Mouse (Mus musculus) ovary, adult 10 weeks (tissue): Measurements from ENCODE around the gene Col5a3. TPM values are rescaled to one million over a fixed set of nuclear protein-coding genes. Genes with fewer than 3 reads are reported as not detected.

ENCODE experiments used
- polyA plus RNA-seq: library from polyadenylated mRNA; stranded (reverse); fragments of 350-450 nt; fragmentation: Illumina TruSeq; extraction: RNeasy Lipid Tissue Mini Kit (QIAGEN cat#74804); gene quantifications from one replicate; pipeline ENCODE4 v1.2.3, GENCODE M21; 2014

Col5a3 gene
- polyA plus RNA-seq: not detected

DNA sequence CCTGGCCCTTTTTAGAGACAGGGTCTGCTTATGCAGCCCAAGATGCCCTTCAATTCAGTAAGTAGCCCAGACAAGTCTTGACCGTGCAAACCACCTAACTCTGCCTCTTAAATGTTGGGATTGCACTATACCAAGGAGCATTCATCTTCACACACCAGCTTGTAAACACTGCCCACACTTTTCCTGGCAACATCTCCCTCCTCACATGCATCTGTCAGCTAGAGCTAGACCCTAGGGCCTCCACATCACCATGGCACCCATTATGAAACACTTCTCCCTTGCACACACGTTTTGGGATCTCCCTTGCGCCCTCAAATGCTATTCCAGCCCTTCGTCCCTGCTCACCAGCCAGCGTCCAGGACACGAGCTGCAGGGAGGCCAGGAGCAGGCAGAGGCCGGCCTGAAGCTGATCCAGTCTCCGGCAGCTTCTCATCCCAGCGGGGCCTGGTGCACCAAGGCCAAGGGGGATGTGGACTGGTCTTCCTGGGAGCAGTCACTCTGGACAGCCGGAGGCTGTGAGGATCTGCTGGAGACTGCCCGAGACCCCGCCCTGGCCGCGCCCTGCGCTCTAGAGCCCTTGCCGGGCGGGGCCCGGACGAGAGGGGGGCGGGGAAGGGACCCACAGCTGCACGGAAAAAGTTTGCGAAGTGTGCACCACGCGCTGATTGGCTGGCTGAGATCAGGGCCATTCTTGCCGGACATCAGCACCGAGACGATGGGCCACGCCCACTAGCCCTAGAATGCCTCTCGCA, at the start of gene Col5a3:
TSS of gene Col5a3 (minus strand) at position 547 of the 752 bp plus-strand sequence.

DNA sequence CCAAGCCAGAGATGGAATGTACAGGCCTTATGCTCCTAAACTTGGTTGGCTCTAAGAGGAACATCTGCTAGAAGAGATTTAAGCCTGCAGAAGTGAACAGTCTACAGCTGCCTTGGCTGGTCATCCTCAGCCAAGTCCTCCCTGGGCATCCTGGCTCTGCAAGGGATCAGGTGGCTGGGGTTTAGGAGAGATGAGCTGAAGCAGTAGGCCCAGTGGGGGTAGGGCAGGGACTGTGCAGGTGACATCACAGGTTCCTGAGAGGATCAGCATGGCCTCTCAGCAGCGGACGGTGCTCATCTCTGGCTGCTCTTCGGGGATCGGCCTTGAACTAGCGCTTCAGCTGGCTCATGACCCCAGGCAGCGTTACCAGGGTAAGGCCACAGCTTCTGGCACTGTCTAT, 3.4 kb upstream of the Col5a3 start, which contains the start of gene Rdh8:
TSS of gene Rdh8 (plus strand) at position 268 of the 400 bp plus-strand sequence.

DNA sequence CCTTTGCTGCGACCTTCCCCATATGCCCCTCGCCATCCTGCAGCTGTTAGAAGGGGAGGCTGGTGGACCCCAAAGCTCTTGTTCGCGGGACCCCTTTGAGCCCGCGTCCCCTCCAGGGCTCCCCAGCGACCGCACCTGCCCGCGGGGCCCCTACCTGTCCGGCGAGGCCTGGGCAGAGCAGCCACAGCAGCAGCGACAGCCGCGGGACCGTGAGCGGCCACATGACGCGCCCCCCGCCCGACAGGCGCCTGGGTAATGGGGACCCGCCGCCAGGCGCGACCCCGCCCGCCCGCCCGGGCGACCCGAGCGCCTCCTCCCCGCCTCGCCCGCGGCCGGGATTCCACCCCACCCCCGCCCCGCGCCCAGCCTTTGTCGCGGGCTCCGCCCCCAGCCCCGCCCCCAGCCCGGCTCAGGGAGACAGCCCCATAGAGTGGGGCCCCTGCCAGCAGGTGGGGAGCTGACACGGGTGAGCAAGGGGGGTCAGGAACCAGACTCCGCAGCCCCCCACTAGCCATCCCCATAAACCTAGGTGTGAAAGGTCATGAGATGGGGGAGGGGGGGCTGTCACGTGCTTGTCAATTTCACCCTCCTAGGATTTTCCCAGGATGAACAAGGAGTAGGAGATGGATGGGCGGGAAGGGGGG, 68.7 kb downstream of the Col5a3 start, which contains the start of gene Olfm2:
TSS of gene Olfm2 (minus strand) at position 333 of the 644 bp plus-strand sequence.

Other genes with a start within 250 kb of the Col5a3 start
- 30.4 TPM for gene Zfp846, start 233.8 kb downstream of the Col5a3 start, polyA plus RNA-seq
- gene Ubl5, start 172.2 kb downstream of the Col5a3 start, polyA plus RNA-seq: 22.2 TPM
- gene Fbxl12, start 170.3 kb downstream of the Col5a3 start, polyA plus RNA-seq: 2.7 TPM
- 1.1 TPM for gene Pin1, start 163.0 kb downstream of the Col5a3 start, polyA plus RNA-seq
- 5.7 TPM for gene Olfm2, start 68.7 kb downstream of the Col5a3 start, polyA plus RNA-seq
- not detected for gene Rdh8, start 3.4 kb upstream of the Col5a3 start, polyA plus RNA-seq
- 2.5 TPM for gene A230050P20Rik, start 53.6 kb upstream of the Col5a3 start, polyA plus RNA-seq
- not detected for gene Angptl6, start 64.7 kb upstream of the Col5a3 start, polyA plus RNA-seq
- 0.40 TPM for gene Ppan, start 73.1 kb upstream of the Col5a3 start, polyA plus RNA-seq
- gene Eif3g, start 83.6 kb upstream of the Col5a3 start, polyA plus RNA-seq: 23.3 TPM
- gene Dnmt1, start 144.8 kb upstream of the Col5a3 start, polyA plus RNA-seq: 19.1 TPM
- 1.7 TPM for gene S1pr2, start 161.7 kb upstream of the Col5a3 start, polyA plus RNA-seq
- gene Mrpl4, start 187.7 kb upstream of the Col5a3 start, polyA plus RNA-seq: 0.63 TPM
- 4.0 TPM for gene Icam1, start 200.9 kb upstream of the Col5a3 start, polyA plus RNA-seq
- not detected for gene Icam4, start 214.3 kb upstream of the Col5a3 start, polyA plus RNA-seq
- not detected for gene Icam5, start 217.0 kb upstream of the Col5a3 start, polyA plus RNA-seq